Mouse (Mus musculus) gastrocnemius, adult 2 months (tissue): ENCODE data around the gene Gm20890. TPM values are rescaled to one million over a fixed set of nuclear protein-coding genes. Genes with fewer than 3 reads are reported as not detected.
"Not testable (repeated sequence)": the region's sequence is repeated elsewhere in the genome, so short reads cannot be mapped to it uniquely, and the experiment has no call there.

Experiments used
- DNase-seq: peaks from one replicate; pipeline ENCODE4 v3.0.0; 2022
- H3K27ac ChIP-seq: fragments of 200-600 bp; 2 replicates; pipeline ENCODE4 v1.8.1; 2022; ENCODE audit warnings: mild to moderate bottlenecking
- H3K4me3 ChIP-seq: fragments of 200-600 bp; 2 replicates; pipeline ENCODE4 v1.8.1; 2022; ENCODE audit warnings: mild to moderate bottlenecking, moderate library complexity
- intact Hi-C: fragments of 180-260 bp; cut with DNase I; formaldehyde crosslinking; loops from one replicate; pipeline ENCODE4 v1.15.1; 2025
- long read RNA-seq, 2 experiments: library from polyadenylated mRNA; stranded (forward); transcript quantifications; one replicate each; pipeline ENCODE4 v2.0.0; 2021
- total RNA-seq, 2 experiments: library from RNA; stranded (reverse); gene quantifications; 2 replicates each; pipeline ENCODE4 v1.2.3; 2021

Gene Gm20890
- total RNA-seq = not detected
- long read RNA-seq, experiment 1 = 0 reads
- long read RNA-seq, experiment 2 = 0 reads

DNA sequence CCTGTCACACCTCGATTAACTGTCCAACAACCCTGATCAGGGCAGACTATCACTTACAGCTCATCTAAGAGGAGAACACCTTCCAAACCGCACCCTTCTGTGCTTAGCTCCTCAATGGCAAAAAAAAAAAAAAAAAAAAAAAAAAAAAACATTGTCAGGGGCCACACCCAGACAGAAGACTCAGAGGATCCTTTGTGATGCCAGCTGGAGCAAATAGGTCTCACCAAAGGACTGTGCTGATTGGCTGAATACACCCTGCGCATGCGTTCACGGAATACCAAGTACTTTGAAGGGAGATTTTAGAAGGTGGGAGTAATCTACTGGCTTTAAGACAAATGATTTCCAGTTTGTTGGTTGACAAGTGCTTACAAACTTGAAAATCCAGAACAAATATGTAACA is at the start of gene Gm20890:
TSS of gene Gm20890 (minus strand) at position 101 of the 400 bp plus-strand sequence.
- H3K4me3 ChIP-seq, H3K27ac ChIP-seq, intact Hi-C loops, DNase-seq: not testable (repeated sequence)
